Mouse (Mus musculus) layer of hippocampus, adult 2 months (tissue): ENCODE results near the gene Adgrl3. TPM values are rescaled to one million over a fixed set of nuclear protein-coding genes. Genes with fewer than 3 reads are reported as not detected.

Source experiments
- DNase-seq, 2 experiments: peaks; one replicate each; pipeline ENCODE4 v3.0.0; 2022; ENCODE audit warnings: low spot score in 2 of 2
- H3K27ac ChIP-seq: fragments of 200-600 bp; 2 replicates; pipeline ENCODE4 v1.8.1; 2022
- H3K4me3 ChIP-seq: fragments of 200-600 bp; 2 replicates; pipeline ENCODE4 v1.8.1; 2022; ENCODE audit warnings: mild to moderate bottlenecking
- CTCF ChIP-seq: fragments of 200-600 bp; conservative IDR thresholded peaks from 2 replicates; pipeline ENCODE4 v1.8.1; 2022; ENCODE audit warnings: antibody characterized with exemption, mild to moderate bottlenecking, moderate library complexity
- long read RNA-seq, 2 experiments: library from polyadenylated mRNA; stranded (forward); transcript quantifications; one replicate each; pipeline ENCODE4 v2.0.0; 2021; ENCODE audit warnings: borderline mapping rate in 2 of 2
- total RNA-seq, 2 experiments: library from RNA; stranded (reverse); gene quantifications; 2 replicates each; pipeline ENCODE4 v1.2.3; 2021

Adgrl3 gene
- 100 to 1,000 TPM; 177 to 189 TPM for total RNA-seq
- long read RNA-seq, experiment 1, partial matches to known transcripts: 6 of 15 reads
- long read RNA-seq, experiment 1, other reads (novel, unspliced or antisense): 9 of 15 reads
- long read RNA-seq, experiment 2, partial matches to known transcripts: 14 of 27 reads
- long read RNA-seq, experiment 2, other reads (novel, unspliced or antisense): 13 of 27 reads

GRCm38 (mm10) chr5:81019590-81020254 lies at the start of gene Adgrl3:
Adgrl3 (plus strand) TSS chr5:81020138.
- peak; percentile 72 to 74 for DNase-seq
- Histone ChIP-seq H3K27ac (peak within 1 kb of the TSS; percentile 97), H3K4me3 (peak within 1 kb of the TSS; percentile 63)
- TF ChIP-seq CTCF: peak; percentile 31; the same call in 1 of the 2 replicates

GRCm38 (mm10) chr5:81019166-81019565 lies 772 bp upstream of the Adgrl3 start:
- peak overlapping the region; percentile 63 for H3K4me3 ChIP-seq
- peak overlapping the region; percentile 97 for H3K27ac ChIP-seq
- no peak for TF ChIP-seq CTCF
- DNase-seq: no peak

GRCm38 (mm10) chr5:81020281-81021005 lies 505 bp downstream of the Adgrl3 start:
- peak overlapping the region; percentile 97 for H3K27ac ChIP-seq
- DNase-seq: peak; percentile 42 to 50
- no peak for TF ChIP-seq CTCF
- H3K4me3 ChIP-seq: peak overlapping the region; percentile 63

- TF ChIP-seq CTCF: no peak
- H3K4me3 ChIP-seq: peak overlapping the region; percentile 63
- no peak for DNase-seq
Observed at GRCm38 (mm10) chr5:81021006-81021320, 1.0 kb downstream of the Adgrl3 start.

GRCm38 (mm10) chr5:81021331-81021863 lies 1.5 kb downstream of the Adgrl3 start:
- DNase-seq: peak; percentile 51 to 58
- H3K27ac ChIP-seq: peak overlapping the region; percentile 97
- peak; percentile 24 for TF ChIP-seq CTCF
- peak overlapping the region; percentile 63 for H3K4me3 ChIP-seq

More at GRCm38 (mm10) chr5:81021006-81021320, 1.0 kb downstream of the Adgrl3 start:
- H3K27ac ChIP-seq: peak overlapping the region; percentile 97

- peak overlapping the region; percentile 97 for H3K27ac ChIP-seq
- H3K4me3 ChIP-seq: peak overlapping the region; percentile 63
- peak in 1 of 2 experiments; percentile 33 for DNase-seq
- no peak for TF ChIP-seq CTCF
Observed at GRCm38 (mm10) chr5:81021864-81022305, 1.9 kb downstream of the Adgrl3 start.

GRCm38 (mm10) chr5:81022306-81023071 lies 2.6 kb downstream of the Adgrl3 start:
- H3K4me3 ChIP-seq: peak overlapping the region; percentile 63

GRCm38 (mm10) chr5:81023923-81024715 lies 4.2 kb downstream of the Adgrl3 start:
- H3K4me3 ChIP-seq: peak overlapping the region; percentile 63
- no peak for DNase-seq
- TF ChIP-seq CTCF: no peak
- peak overlapping the region; percentile 47; the same call in 1 of the 2 replicates for H3K27ac ChIP-seq

More at GRCm38 (mm10) chr5:81022306-81023071, 2.6 kb downstream of the Adgrl3 start:
- H3K27ac ChIP-seq: peak overlapping the region; percentile 97
- no peak for TF ChIP-seq CTCF
- DNase-seq: peak; percentile 29 to 39

GRCm38 (mm10) chr5:81028875-81029274 lies 8.9 kb downstream of the Adgrl3 start:
- peak in 1 of 2 experiments; percentile 67 for DNase-seq

GRCm38 (mm10) chr5:81037091-81037490 lies 17.2 kb downstream of the Adgrl3 start:
- no peak overlapping the region for H3K4me3 ChIP-seq
- no peak for DNase-seq
- TF ChIP-seq CTCF: no peak
- no peak overlapping the region for H3K27ac ChIP-seq

More at GRCm38 (mm10) chr5:81028875-81029274, 8.9 kb downstream of the Adgrl3 start:
- TF ChIP-seq CTCF: 0 out of 2 replicates have a peak, but pooled peaks have one; percentile 6
- H3K27ac ChIP-seq: peak overlapping the region; percentile 80
- H3K4me3 ChIP-seq: no peak overlapping the region; the same call in 1 of the 2 replicates

- Histone ChIP-seq H3K27ac (no peak overlapping the region), H3K4me3 (no peak overlapping the region)
- no peak for DNase-seq
- TF ChIP-seq CTCF: no peak
Observed at GRCm38 (mm10) chr5:81043875-81044274, 23.9 kb downstream of the Adgrl3 start.
